Mouse (Mus musculus) cerebellum, adult 2 months (tissue): ENCODE measurements at regions not wholly inside any gene's neighbourhood (a gene's known extent, or its start where the extent isn't known, plus 50 kb on each side); places are given as distances from the start of the nearest gene placed in this dataset.

Source experiments
- DNase-seq, 2 experiments: peaks; one replicate each; pipeline ENCODE4 v3.0.0; 2021
- H3K27ac ChIP-seq: fragments of 200-500 bp; 2 replicates; pipeline ENCODE4 v1.5.1; 2012; ENCODE audit warnings: low read length, control low read depth, inconsistent platforms; ENCODE audit not compliant: insufficient read depth
- H3K27me3 ChIP-seq: fragments of 200-500 bp; 2 replicates; pipeline ENCODE4 v1.6.1; 2012; ENCODE audit warnings: inconsistent platforms, mild to moderate bottlenecking, low read length, moderate library complexity; ENCODE audit not compliant: control insufficient read depth, insufficient read depth
- H3K4me1 ChIP-seq: fragments of 200-500 bp; 2 replicates; pipeline ENCODE4 v1.6.1; 2011; ENCODE audit warnings: low read length; ENCODE audit not compliant: control insufficient read depth, insufficient read depth
- H3K4me3 ChIP-seq: fragments of 200-500 bp; replicated peaks from 2 replicates; pipeline ENCODE3; 2011; ENCODE audit warnings: mild to moderate bottlenecking, low read depth, low read length, control low read depth; ENCODE audit not compliant: insufficient read depth
- CTCF ChIP-seq: fragments of 200-500 bp; IDR thresholded peaks from 2 replicates; pipeline ENCODE4 v1.5.1; 2011; ENCODE audit warnings: low read depth, mild to moderate bottlenecking, control low read depth, low read length, moderate library complexity, borderline replicate concordance; ENCODE audit not compliant: insufficient read depth
- POLR2A ChIP-seq: fragments of 200-500 bp; IDR thresholded peaks from 2 replicates; pipeline ENCODE4 v1.6.1; 2011; ENCODE audit warnings: low read length, control low read depth, borderline replicate concordance; ENCODE audit not compliant: insufficient read depth
- WGBS: fragments of 180-500 bp; shearing (Covaris S2); methylation state at CpG from one replicate; pipeline ENCODE4 v1.1.7; 2018; 5-methylcytosine and 5-hydroxymethylcytosine counted together

DNA sequence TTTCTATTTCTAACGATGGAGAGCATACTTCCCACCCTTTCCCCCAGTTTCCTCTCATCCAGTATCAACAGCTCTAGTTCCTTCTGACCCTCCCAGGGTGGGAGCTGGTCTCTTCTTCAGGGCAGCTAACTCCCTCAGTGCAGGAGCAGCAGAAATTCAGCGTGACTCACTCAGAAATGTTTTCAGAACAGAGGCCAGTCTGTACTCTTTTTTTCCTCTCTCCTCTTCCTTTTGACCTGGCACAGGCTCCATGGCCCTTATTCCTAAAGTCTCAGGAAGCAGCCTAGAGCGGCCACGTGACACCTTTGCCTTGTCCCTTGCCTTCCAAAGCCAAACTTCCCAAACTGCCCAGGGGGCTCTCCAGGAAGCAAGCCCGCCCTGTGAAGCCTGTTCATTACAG is 55.4 kb downstream of the Pja1 start:
- H3K27me3 ChIP-seq: no peaks in the 10 kb centered on the region
- no peak overlapping the region for H3K4me3 ChIP-seq
- no peak for DNase-seq
- no peak for TF ChIP-seq POLR2A
- no peak for TF ChIP-seq CTCF
- H3K27ac ChIP-seq: no peak overlapping the region
- 68% methylated on average over 5 of the region's 5 CpGs for WGBS
- H3K4me1 ChIP-seq: peaks cover 2% of the 10 kb centered on the region; the same call in 1 of the 2 replicates

DNA sequence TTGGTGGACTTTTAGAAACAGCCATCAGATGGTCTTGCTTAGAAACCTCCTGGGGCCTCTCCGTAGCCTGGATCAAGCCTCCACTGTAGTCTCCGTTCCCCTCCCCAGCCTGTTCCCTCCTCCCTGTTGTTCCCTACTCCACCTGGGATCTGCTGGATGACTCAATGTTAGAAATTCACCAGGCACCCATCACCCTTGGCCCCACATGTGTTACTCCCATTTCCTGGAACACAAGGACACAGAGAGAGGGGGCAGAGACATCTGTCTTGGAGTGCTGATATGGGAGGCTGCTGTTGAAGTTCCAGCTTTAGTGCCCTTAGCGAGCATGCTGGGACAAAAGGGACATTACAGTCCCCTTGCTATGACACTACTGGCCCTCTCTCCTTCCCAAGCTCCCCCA is 60.1 kb downstream of the Pja1 start:
- no peaks in the 10 kb centered on the region for H3K4me1 ChIP-seq
- WGBS: 89% methylated on average over 3 of the region's 3 CpGs
- no peak overlapping the region for H3K27ac ChIP-seq
- no peak for DNase-seq
- no peak overlapping the region for H3K4me3 ChIP-seq
- no peak for TF ChIP-seq POLR2A
- no peak for TF ChIP-seq CTCF
- H3K27me3 ChIP-seq: no peaks in the 10 kb centered on the region

DNA sequence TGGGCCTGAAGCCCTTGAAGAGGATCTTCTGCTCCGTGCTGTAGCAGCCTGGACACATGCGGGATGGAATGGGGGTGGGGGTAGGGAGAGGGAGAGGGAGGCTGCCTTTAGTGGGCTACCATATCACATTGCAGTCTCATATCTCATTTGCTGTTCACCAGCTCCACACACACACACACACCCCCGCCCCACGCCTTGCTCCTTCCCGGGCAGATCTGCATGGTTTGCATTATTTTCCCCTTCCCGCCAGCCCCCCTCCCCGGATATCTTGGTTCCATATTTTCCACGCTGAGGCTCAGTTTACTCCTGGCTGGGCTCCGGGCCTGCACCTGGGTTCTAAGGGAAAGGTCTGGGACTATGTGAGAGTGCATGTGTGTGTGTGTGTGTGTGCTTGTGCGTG is 61.2 kb downstream of the Pja1 start:
- 78% methylated on average over 10 of the region's 10 CpGs for whole genome bisulfite sequencing
- Histone ChIP-seq H3K4me1 (no peaks in the 10 kb centered on the region), H3K27me3 (no peaks in the 10 kb centered on the region)

DNA sequence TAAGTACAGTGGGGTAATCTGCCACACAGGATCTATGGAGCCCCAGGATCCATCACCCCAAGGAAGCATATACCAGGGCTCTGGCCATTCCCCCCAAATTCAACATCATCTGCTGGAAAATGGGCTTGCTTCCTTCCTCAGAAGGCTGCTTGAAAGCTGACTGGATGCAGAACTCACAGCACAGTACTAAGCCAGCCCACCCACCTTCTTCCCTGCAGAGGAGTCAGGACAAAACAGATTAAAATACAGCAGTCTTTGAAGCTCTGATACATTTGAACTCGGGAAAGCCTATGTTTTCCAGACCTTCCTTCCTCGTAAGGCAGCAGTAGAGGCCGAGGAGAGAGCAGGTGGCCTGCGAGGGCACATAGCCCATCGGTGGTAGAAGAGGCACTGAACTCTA is 61.7 kb downstream of the Pja1 start:
- DNase-seq: no peak
- Histone ChIP-seq H3K4me3 (no peak overlapping the region), H3K27me3 (no peaks in the 10 kb centered on the region), H3K27ac (no peak overlapping the region), H3K4me1 (no peaks in the 10 kb centered on the region)
- 68% methylated on average over 5 of the region's 5 CpGs for WGBS
- TF ChIP-seq CTCF (no peak), POLR2A (no peak)

More for the DNA sequence above, 61.2 kb downstream of the Pja1 start:
- Histone ChIP-seq H3K4me3 (no peak overlapping the region), H3K27ac (no peak overlapping the region)
- no peak for TF ChIP-seq POLR2A
- no peak for TF ChIP-seq CTCF
- no peak for DNase-seq

DNA sequence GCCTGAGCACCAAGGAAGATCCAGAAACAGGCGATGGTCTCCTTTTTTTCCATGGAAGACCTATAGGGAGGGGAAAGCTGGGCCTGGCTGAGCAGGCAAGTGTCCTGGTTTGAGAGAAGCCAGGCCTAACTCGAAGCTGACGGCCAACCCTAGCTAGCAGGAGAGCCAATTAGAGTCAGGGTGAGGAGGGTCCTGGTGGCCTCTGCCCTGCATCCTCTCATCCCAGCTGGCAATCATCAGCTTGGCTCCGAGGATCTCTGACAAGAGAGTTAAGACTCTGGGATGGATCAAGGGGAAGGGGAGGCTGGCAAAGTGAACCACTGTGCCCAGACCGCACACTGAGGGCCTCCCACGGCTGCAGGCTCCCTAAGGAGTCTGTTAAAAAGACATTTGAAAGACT is 62.3 kb downstream of the Pja1 start:
- Histone ChIP-seq H3K27ac (no peak overlapping the region), H3K4me1 (no peaks in the 10 kb centered on the region), H3K27me3 (no peaks in the 10 kb centered on the region), H3K4me3 (no peak overlapping the region)
- WGBS: 54% methylated on average over 6 of the region's 6 CpGs
- no peak for DNase-seq
- no peak for TF ChIP-seq CTCF
- no peak for TF ChIP-seq POLR2A

DNA sequence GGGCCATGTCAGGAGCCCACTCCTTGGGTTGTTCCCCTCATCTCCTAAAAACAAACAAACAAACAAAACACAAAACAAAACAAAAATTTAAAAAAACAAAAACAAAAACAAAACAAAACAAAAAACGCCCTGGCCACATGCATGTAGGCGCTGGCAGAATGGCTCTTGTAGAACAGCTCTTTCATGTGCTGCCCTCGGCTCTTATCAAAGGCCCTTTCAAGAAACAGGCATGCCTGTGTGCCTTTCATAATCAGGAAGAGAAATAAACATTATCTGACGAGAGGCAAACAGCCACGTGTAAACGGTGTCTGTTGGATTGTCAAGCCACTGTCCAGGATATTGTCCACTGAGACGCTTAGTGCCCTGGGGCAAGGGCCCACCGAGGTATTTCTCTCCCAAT is 65.2 kb downstream of the Pja1 start:
- Histone ChIP-seq H3K4me3 (no peak overlapping the region), H3K27ac (no peak overlapping the region), H3K4me1 (no peaks in the 10 kb centered on the region), H3K27me3 (no peaks in the 10 kb centered on the region)
- no peak for TF ChIP-seq POLR2A
- no peak for TF ChIP-seq CTCF
- no peak for DNase-seq
- WGBS: 76% methylated on average over 8 of the region's 8 CpGs

DNA sequence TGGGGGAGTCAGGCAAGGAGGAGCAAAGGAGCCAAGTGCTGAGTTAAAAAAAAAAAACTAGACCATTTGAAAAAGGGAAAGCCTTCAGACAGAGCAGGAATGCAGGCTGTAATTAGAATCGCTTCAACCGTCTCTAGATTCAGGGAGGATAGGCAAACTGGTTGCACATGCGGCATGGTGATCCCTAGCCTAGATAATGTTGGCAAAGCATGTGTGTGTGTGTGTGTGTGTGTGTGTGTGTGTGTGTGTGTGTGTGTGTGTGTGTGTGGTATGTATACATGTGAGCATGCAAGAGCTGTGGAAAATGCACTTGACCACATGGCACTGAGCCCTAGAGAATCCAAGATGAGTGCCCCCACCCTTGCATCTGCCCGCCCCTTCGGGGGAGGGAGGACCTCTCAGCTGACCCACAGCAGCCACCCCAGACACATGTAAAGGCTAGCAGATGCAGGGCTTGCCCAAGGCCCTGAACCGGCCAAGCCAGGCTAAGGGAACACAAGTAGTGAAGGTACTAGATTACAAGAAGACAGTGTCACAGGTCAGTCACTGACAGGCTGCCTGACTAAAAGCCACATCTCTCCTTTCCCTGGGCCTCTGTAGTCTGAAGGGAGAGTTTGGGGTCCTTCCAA is 67.4 kb downstream of the Pja1 start:
- H3K27me3 ChIP-seq: no peaks in the 10 kb centered on the region
- H3K4me3 ChIP-seq: no peak overlapping the region
- no peak overlapping the region for H3K27ac ChIP-seq
- TF ChIP-seq CTCF: no peak
- TF ChIP-seq POLR2A: no peak
- H3K4me1 ChIP-seq: no peaks in the 10 kb centered on the region
- WGBS: 61% methylated on average over 6 of the region's 6 CpGs
- no peak for DNase-seq

DNA sequence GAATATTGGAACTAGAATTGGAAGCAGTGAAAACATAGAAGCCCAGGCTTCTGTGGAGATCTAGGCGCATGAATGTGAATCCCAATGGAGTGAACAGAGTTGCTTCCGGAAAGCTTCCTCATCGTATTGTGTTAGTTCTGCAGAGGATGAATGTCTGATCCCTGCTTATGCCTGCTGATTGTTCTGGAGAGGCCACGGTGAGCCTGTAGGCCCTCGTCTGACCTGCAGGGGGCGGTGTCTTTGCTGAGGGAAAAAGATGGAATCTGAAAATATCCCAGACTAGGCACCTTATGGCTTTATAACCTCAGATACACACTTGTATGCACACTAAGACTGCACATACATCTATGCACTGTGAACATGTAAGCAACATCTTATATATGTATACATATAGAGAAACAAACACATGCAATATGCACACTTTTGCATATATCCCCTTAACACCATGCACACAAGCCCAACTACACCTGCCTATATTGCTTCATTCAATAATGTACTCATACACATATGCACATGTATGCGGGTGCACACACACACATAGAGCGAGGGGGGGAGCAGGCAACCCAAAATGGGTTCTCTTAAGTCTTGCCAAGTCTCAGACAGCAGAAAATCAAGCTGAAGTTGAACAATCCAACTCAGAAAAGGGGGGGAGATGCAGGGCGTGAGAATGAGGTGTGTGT is 68.1 kb downstream of the Pja1 start:
- no peaks in the 10 kb centered on the region for H3K4me1 ChIP-seq
- no peaks in the 10 kb centered on the region for H3K27me3 ChIP-seq
- H3K4me3 ChIP-seq: no peak overlapping the region
- TF ChIP-seq POLR2A (no peak), CTCF (peak; percentile 41; the same call in 1 of the 2 replicates)
- 52% methylated on average over 9 of the region's 9 CpGs for WGBS
- no peak overlapping the region for H3K27ac ChIP-seq
- DNase-seq: peak; percentile 4 to 46
